8 mouse cellular contexts compared by ENCODE assay signal in the genomic region with DNA sequence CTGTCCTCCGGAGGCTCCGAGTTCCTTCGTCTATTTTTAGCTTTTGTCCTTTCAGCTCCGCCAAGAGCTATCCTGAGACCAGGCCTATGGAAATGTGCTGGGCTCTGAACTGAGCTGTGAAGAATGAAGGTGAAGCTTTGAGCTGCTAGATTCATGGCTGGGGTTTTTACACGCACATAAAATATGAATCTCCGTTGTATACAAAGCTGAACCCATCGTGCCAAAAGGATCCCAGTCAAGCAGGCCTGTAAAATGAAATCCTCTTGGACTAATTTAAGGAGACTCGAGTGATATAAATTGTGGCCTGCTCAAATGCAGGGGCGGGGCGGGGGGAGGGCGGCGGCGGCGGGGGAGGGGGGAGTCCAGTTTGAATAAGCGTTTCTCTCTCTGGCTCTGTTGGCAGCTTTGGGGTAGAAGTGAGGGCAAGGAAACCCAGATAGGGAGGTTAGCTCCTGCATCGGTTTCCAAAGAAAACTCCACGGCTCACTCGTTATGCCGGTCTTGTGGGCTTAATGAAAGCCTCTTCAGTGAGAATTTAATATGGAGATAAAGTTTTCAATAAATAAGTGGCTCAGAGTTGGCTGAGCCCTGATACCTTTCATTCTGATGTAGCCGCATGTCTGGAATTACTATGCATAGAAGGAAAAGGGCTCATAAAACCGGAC.
DNase-seq lines count a peak whose midpoint lies in the region; ATAC-seq lines count a peak whose summit lies in the region.

No protein-coding gene starts in this region.

- H3K4me2 ChIP-seq in kidney, embryonic 14.5 days (replicated peaks; ENCODE audit: low read depth, low read length): peak overlapping the region; percentile 38
- peak overlapping the region; percentile 28 for H3K4me2 ChIP-seq in midbrain, embryonic 12.5 days (replicated peaks)

- DNase-seq in adrenal gland, adult 2 months: peak; percentile 18
- DNase-seq in adrenal gland, adult 8-10 months: no peak
- DNase-seq in cerebellum, postnatal 36 days: peak; percentile 3 to 22
- peak; percentile 77 for DNase-seq in heart, embryonic 10.5 days (ENCODE audit: low spot score)
- DNase-seq in yolk sac, embryonic 10.5 days (ENCODE audit: low spot score): peak; percentile 53
- DNase-seq in thymus, postnatal 0 days (ENCODE audit: low spot score): no peak

- H3K9ac ChIP-seq in kidney, embryonic 14.5 days (ENCODE audit: low read depth, low read length): no peak overlapping the region
- H3K9ac ChIP-seq in midbrain, embryonic 12.5 days (replicated peaks): 0 out of 2 replicates have a peak overlapping the region, but pooled peaks have one; percentile 15

- WGBS in heart, embryonic 10.5 days: 12% methylated on average over 21 of the region's 21 CpGs
- WGBS in kidney, embryonic 14.5 days: 8% methylated on average over 20 of the region's 21 CpGs
- WGBS in midbrain, embryonic 12.5 days: 27% methylated on average over 20 of the region's 21 CpGs

- no peaks in the 10 kb centered on the region for H3K27me3 ChIP-seq in heart, embryonic 10.5 days (ENCODE audit: insufficient read depth, poor library complexity, severe bottlenecking)
- no peaks in the 10 kb centered on the region for H3K27me3 ChIP-seq in kidney, embryonic 14.5 days (ENCODE audit: control insufficient read depth, insufficient read depth, low read length)
- H3K27me3 ChIP-seq in midbrain, embryonic 12.5 days: no peaks in the 10 kb centered on the region

- peak overlapping the region; percentile 90 for H3K27ac ChIP-seq in heart, embryonic 10.5 days
- peak overlapping the region; percentile 94 for H3K27ac ChIP-seq in kidney, embryonic 14.5 days (ENCODE audit: low read depth, low read length)
- peak overlapping the region; percentile 42; the same call in 1 of the 2 replicates for H3K27ac ChIP-seq in midbrain, embryonic 12.5 days (replicated peaks)

- no peaks in the 10 kb centered on the region for H3K9me3 ChIP-seq in heart, embryonic 10.5 days
- no peaks in the 10 kb centered on the region for H3K9me3 ChIP-seq in kidney, embryonic 14.5 days (ENCODE audit: control insufficient read depth, low read length)
- H3K9me3 ChIP-seq in midbrain, embryonic 12.5 days: no peaks in the 10 kb centered on the region

- H3K4me1 ChIP-seq in heart, embryonic 10.5 days: peaks cover 12% of the 10 kb centered on the region
- peaks cover 20% of the 10 kb centered on the region; the same call in 1 of the 2 replicates for H3K4me1 ChIP-seq in kidney, embryonic 14.5 days (ENCODE audit: control insufficient read depth, insufficient read depth, low read length)
- peaks cover 17% of the 10 kb centered on the region for H3K4me1 ChIP-seq in midbrain, embryonic 12.5 days

- no peaks in the 10 kb centered on the region for H3K36me3 ChIP-seq in heart, embryonic 10.5 days
- H3K36me3 ChIP-seq in kidney, embryonic 14.5 days (ENCODE audit: control insufficient read depth, insufficient read depth, low read length): no peaks in the 10 kb centered on the region
- no peaks in the 10 kb centered on the region for H3K36me3 ChIP-seq in midbrain, embryonic 12.5 days

- peak; percentile 48; the same call in 1 of the 2 replicates for ATAC-seq in kidney, embryonic 14.5 days (ENCODE audit: low FRiP score, low TSS enrichment)
- 0 out of 2 replicates have a peak, but pooled peaks have one; percentile 34 for ATAC-seq in midbrain, embryonic 12.5 days (ENCODE audit: low FRiP score, low read depth)

- peak overlapping the region; percentile 40 for H3K4me3 ChIP-seq in heart, embryonic 10.5 days
- no peak overlapping the region for H3K4me3 ChIP-seq in kidney, embryonic 14.5 days (ENCODE audit: low read length)
- no peak overlapping the region for H3K4me3 ChIP-seq in midbrain, embryonic 12.5 days

Comparison
In these comparisons a context has a peak if more than half of its experiments do, and no peak if none do; other contexts are left out.
1. DNase-seq: peak in adrenal gland, adult 2 months (single experiment), cerebellum, postnatal 36 days (2 of 2), heart, embryonic 10.5 days (single experiment) and yolk sac, embryonic 10.5 days (single experiment); none in adrenal gland, adult 8-10 months (single experiment) and thymus, postnatal 0 days (single experiment).
2. H3K27ac ChIP-seq: peak in every context shown above with its lines; median percentile 94 in kidney, embryonic 14.5 days; 90 in heart, embryonic 10.5 days; 42 in midbrain, embryonic 12.5 days.